Mouse (Mus musculus) intestine, postnatal 0 days (tissue): ENCODE data around the gene Narfl. TPM values are rescaled to one million over a fixed set of nuclear protein-coding genes. Genes with fewer than 3 reads are reported as not detected.

Experiments used
- ATAC-seq: fragments of 200-750 bp; cut with Nextera tagmentation; 2 replicates; pipeline ENCODE4 v1.8.0; 2017; ENCODE audit warnings: mild to moderate bottlenecking, moderate TSS enrichment, moderate library complexity
- H3K27ac ChIP-seq: fragments of 300-500 bp; sonication (generic); 2 replicates; pipeline ENCODE4 v1.5.1; 2014; ENCODE audit warnings: mild to moderate bottlenecking, low read depth, low read length, moderate library complexity
- H3K27me3 ChIP-seq: fragments of 300-500 bp; sonication (generic); replicated peaks from 2 replicates; pipeline ENCODE4 v1.6.1; 2014; ENCODE audit warnings: low read length, mixed read lengths; ENCODE audit not compliant: control insufficient read depth, insufficient read depth
- H3K36me3 ChIP-seq: fragments of 300-500 bp; sonication (generic); 2 replicates; pipeline ENCODE4 v1.6.1; 2014; ENCODE audit warnings: mild to moderate bottlenecking, moderate library complexity; ENCODE audit not compliant: control insufficient read depth, insufficient read depth
- H3K4me1 ChIP-seq: fragments of 300-500 bp; sonication (generic); replicated peaks from 2 replicates; pipeline ENCODE4 v1.6.1; 2014; ENCODE audit warnings: antibody characterized with exemption, low read length, mixed read lengths; ENCODE audit not compliant: control insufficient read depth, insufficient read depth
- H3K4me2 ChIP-seq: fragments of 300-500 bp; sonication (generic); replicated peaks from 2 replicates; pipeline ENCODE4 v1.6.1; 2014; ENCODE audit warnings: low read depth, mild to moderate bottlenecking, moderate library complexity
- H3K4me3 ChIP-seq: fragments of 300-500 bp; sonication (generic); 2 replicates; pipeline ENCODE4 v1.5.1; 2014; ENCODE audit warnings: low read depth, low read length
- H3K9ac ChIP-seq: fragments of 300-500 bp; sonication (generic); 2 replicates; pipeline ENCODE4 v1.6.1; 2014; ENCODE audit warnings: mild to moderate bottlenecking, low read depth, low read length
- H3K9me3 ChIP-seq: fragments of 300-500 bp; sonication (generic); 2 replicates; pipeline ENCODE4 v1.6.1; 2016; ENCODE audit warnings: mixed run types; ENCODE audit not compliant: control insufficient read depth
- CTCF ChIP-seq: sonication (generic); IDR thresholded peaks from 2 replicates; pipeline ENCODE4 v1.5.1; 2016; ENCODE audit warnings: low read depth, mild to moderate bottlenecking, control low read depth, antibody characterized with exemption, moderate library complexity
- WGBS: fragments of 180-500 bp; shearing (Covaris S2); extraction: QIAGEN DNeasy Blood & Tissue Kit; methylation state at CpG from one replicate; pipeline ENCODE4 v1.1.7; 2014; 5-methylcytosine and 5-hydroxymethylcytosine counted together
- polyA plus RNA-seq: library from polyadenylated mRNA; unstranded; fragments of >200 nt; fragmentation: Nextera tagmentation; extraction: Ambion mirVana; gene quantifications from 2 replicates; pipeline ENCODE4 v1.2.1, GENCODE M21; 2015

Narfl gene
- polyA plus RNA-seq, 1 experiment from 2014 or later: 21.7 TPM

GRCm38 (mm10) chr17:25786280-25786679, 12.7 kb downstream of the Narfl start, which contains the start of gene Ccdc78:
Gene Ccdc78, plus strand, starts transcription at chr17:25786580.
- peak within 1 kb of the TSS; percentile 88 for H3K4me2 ChIP-seq
- no peaks in the 10 kb centered on the region for H3K9me3 ChIP-seq
- H3K4me1 ChIP-seq: peaks cover 6% of the 10 kb centered on the region; the same call in 1 of the 2 replicates
- ATAC-seq: no peak
- peak within 1 kb of the TSS; percentile 65 for H3K4me3 ChIP-seq
- WGBS: 76% methylated on average over 3 of the region's 3 CpGs
- no peak for TF ChIP-seq CTCF
- H3K36me3 ChIP-seq: peaks cover 38% of the 10 kb centered on the region; the same call in 1 of the 2 replicates
- H3K27ac ChIP-seq: no peak within 1 kb of the TSS
- H3K27me3 ChIP-seq: no peaks in the 10 kb centered on the region
- H3K9ac ChIP-seq: peak within 1 kb of the TSS; percentile 55; the same call in 1 of the 2 replicates

- TF ChIP-seq CTCF: no peak
- WGBS: 89% methylated on average over 9 of the region's 9 CpGs
These were observed 13.4 kb downstream of the Narfl start for GRCm38 (mm10) chr17:25786781-25787504.

DNA sequence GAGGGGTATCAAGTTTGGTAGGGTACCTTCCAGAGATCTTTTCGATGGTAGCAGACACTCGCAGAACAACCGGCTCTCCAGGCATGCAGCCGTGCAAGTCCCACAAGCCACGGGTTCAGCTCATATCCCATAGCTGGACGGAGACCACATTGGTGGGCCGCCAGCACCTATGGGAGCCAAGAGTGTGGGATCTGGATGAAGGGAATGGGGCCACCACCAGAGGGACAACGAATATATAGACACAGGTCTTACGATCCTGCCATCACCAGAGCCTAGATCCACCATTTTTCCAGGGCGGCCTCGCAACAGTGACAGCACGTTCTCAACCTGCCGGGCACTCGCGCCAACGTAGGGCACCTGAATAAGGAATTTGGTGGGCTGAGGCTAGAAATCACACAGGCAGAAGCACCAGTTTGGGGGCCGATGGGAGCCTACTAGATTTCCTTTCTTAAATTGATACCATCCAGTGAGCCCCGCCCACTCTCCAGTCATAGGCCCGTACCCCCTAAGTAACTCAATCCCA, 17.8 kb downstream of the Narfl start:
- ATAC-seq: no peak
- Histone ChIP-seq H3K4me2 (peak overlapping the region; percentile 85), H3K27me3 (no peaks in the 10 kb centered on the region), H3K9ac (peak overlapping the region; percentile 76), H3K9me3 (no peaks in the 10 kb centered on the region), H3K36me3 (peaks cover 19% of the 10 kb centered on the region; the same call in 1 of the 2 replicates), H3K27ac (peak overlapping the region; percentile 99), H3K4me1 (peaks cover 19% of the 10 kb centered on the region; the same call in 1 of the 2 replicates), H3K4me3 (peak overlapping the region; percentile 83)
- 20% methylated on average over 19 of the region's 19 CpGs for WGBS
- 0 out of 2 replicates have a peak, but pooled peaks have one; percentile 30 for TF ChIP-seq CTCF

More at GRCm38 (mm10) chr17:25786781-25787504, 13.4 kb downstream of the Narfl start:
- peaks cover 10% of the 10 kb centered on the region; the same call in 1 of the 2 replicates for H3K4me1 ChIP-seq
- peaks cover 32% of the 10 kb centered on the region; the same call in 1 of the 2 replicates for H3K36me3 ChIP-seq
- H3K27me3 ChIP-seq: no peaks in the 10 kb centered on the region
- no peak overlapping the region for H3K4me3 ChIP-seq
- ATAC-seq: no peak
- no peak overlapping the region for H3K4me2 ChIP-seq
- H3K9ac ChIP-seq: no peak overlapping the region
- H3K9me3 ChIP-seq: no peaks in the 10 kb centered on the region
- no peak overlapping the region for H3K27ac ChIP-seq

DNA sequence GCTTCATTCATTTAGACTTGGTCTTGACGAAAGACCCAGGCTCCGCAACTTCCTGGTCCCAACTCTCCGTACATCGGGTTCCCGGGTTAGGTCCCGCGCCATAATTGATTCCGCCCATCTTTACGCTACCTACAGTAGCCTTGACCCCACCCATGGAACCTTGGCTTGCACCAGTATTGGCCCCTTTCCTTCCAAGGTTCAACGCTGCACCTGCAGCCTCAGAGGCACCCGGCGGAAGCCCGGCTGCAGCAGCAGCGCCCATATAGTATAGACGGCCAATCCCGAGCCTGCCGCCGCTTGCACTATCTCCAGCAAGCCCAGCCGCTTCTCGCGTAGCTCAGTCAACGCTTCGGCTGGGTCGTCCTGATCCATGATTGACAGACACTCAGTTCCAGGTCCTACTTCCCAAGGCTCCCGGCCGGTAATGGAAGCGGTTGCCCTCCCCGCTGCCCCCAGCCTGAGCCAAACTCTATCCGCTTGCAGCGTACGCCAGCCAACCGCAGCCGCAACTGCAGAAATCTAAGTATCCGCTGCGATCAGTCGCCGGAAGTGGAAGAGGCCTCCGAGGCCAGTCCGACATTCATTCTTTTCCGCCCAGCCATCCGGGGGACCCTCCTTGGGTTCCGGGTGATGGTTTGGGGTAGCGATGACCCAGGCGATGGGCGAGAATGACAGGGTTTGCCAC, 18.4 kb downstream of the Narfl start:
- peak overlapping the region; percentile 99 for H3K27ac ChIP-seq
- under 1% methylated on average over 45 of the region's 45 CpGs for WGBS
- no peaks in the 10 kb centered on the region for H3K9me3 ChIP-seq
- no peaks in the 10 kb centered on the region for H3K27me3 ChIP-seq
- H3K36me3 ChIP-seq: peaks cover 19% of the 10 kb centered on the region; the same call in 1 of the 2 replicates
- ATAC-seq: peak; percentile 92
- peak overlapping the region; percentile 76 for H3K9ac ChIP-seq
- peaks cover 19% of the 10 kb centered on the region; the same call in 1 of the 2 replicates for H3K4me1 ChIP-seq
- H3K4me2 ChIP-seq: peak overlapping the region; percentile 85
- peak overlapping the region; percentile 83 for H3K4me3 ChIP-seq
- TF ChIP-seq CTCF: no peak

- Histone ChIP-seq H3K9ac (peak within 1 kb of the TSS; percentile 76), H3K27ac (peak within 1 kb of the TSS; percentile 99), H3K4me2 (peak within 1 kb of the TSS; percentile 85), H3K36me3 (peaks cover 16% of the 10 kb centered on the region; the same call in 1 of the 2 replicates), H3K4me3 (peak within 1 kb of the TSS; percentile 83), H3K4me1 (peaks cover 22% of the 10 kb centered on the region; the same call in 1 of the 2 replicates), H3K27me3 (no peaks in the 10 kb centered on the region), H3K9me3 (no peaks in the 10 kb centered on the region)
- 0% methylated on average over 14 of the region's 14 CpGs for WGBS
- TF ChIP-seq CTCF: no peak
- peak; percentile 25; the same call in 1 of the 2 replicates for ATAC-seq
These were observed 19.0 kb downstream of the Narfl start, which contains the start of gene Fam173a for GRCm38 (mm10) chr17:25792615-25793014. Gene Fam173a, minus strand, starts transcription at chr17:25792901.
